Mouse (Mus musculus) E14TG2a.4 (cell line): ENCODE measurements around the gene Gpr22.

Experiments
- H3K27me3 ChIP-seq: 2 replicates; pipeline ENCODE4 v1.6.1; 2014; ENCODE audit warnings: low read length, control low read depth; ENCODE audit not compliant: insufficient read depth
- H3K36me3 ChIP-seq: 2 replicates; pipeline ENCODE4 v1.6.1; 2014; ENCODE audit warnings: low read length, control low read depth; ENCODE audit not compliant: insufficient read depth
- H3K4me1 ChIP-seq: replicated peaks from 2 replicates; pipeline ENCODE4 v1.6.1; 2014; ENCODE audit warnings: low read depth, low read length, control low read depth
- H3K4me3 ChIP-seq: replicated peaks from 2 replicates; pipeline ENCODE4 v1.5.1; 2014; ENCODE audit warnings: mild to moderate bottlenecking, low read length
- H3K9me3 ChIP-seq: 2 replicates; pipeline ENCODE4 v1.6.1; 2014; ENCODE audit warnings: low read length, control low read depth
- CTCF ChIP-seq: conservative IDR thresholded peaks from 2 replicates; pipeline ENCODE4 v1.5.1; 2014; ENCODE audit warnings: low read length
- NANOG ChIP-seq: IDR thresholded peaks from 2 replicates; pipeline ENCODE4 v1.6.1; 2014; ENCODE audit warnings: borderline replicate concordance, low read length, mixed read lengths
- POU5F1 ChIP-seq: IDR thresholded peaks from 2 replicates; pipeline ENCODE4 v1.6.1; 2014; ENCODE audit warnings: low read length, borderline replicate concordance

The Gpr22 gene

DNA sequence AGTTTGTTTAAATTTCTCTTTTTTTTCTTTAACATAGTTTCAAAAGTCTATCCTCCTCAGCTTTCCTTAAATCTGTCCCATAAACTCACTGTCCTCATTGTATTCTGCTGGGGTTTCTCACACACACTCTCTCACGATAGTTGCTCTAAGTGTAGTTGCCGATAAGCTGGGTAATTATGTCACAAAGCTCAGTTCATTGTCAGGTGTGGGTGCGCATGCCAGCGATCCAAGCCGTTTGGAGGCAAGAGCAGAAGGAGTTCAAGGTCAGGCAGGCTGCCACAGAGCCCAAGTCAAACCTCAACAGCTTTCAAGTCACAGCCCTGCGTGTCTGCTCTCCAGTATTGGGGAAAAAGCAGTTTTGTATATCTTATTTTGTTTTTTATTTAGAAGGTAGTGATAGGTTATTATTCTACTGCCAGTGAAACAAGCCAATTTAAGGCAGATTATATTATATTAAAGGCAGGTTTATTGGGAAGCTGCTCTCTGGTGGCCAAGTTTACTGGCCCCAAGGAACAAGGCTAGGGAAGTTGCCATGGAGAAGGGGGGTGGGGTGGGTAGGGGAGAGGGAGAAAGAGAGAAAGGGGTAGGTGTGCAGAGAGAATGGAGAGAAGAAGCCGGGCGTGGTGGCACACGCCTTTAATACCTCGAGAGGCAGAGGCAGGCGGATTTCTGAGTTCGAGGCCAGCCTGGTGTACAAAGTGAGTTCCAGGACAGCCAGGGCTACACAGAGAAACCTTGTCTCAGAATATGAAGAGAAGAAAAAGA, 11.9 kb upstream of the Gpr22 start:
- TF ChIP-seq POU5F1 (no peak), NANOG (no peak), CTCF (no peak)
- no peaks in the 10 kb centered on the region for H3K27me3 ChIP-seq

DNA sequence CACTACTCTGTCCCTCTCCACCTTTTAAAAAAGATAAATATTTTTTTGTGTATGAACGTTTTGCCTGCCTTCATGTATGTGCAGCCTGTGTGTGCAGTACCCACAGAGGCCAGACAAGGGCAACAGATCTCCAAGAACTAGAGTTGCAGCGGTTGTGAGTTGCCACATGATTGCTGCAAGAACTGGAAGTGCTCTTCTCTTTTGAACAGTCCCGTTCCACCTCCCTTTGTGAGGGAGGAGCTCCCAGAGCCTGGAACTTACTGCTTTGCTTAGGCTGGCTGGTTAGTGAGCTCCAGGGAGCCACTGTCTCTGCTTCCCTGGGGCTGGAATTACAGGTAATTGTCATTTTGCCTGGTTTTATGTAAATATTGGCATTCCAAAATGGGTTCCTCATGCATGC, 10.8 kb upstream of the Gpr22 start:
- Histone ChIP-seq H3K36me3 (no peaks in the 10 kb centered on the region), H3K4me1 (peaks cover 78% of the 10 kb centered on the region), H3K9me3 (no peaks in the 10 kb centered on the region), H3K27me3 (no peaks in the 10 kb centered on the region), H3K4me3 (no peak overlapping the region)
- TF ChIP-seq NANOG (no peak), CTCF (no peak), POU5F1 (no peak)

More for the DNA sequence above, 11.9 kb upstream of the Gpr22 start:
- H3K4me1 ChIP-seq = peaks cover 75% of the 10 kb centered on the region
- H3K4me3 ChIP-seq = no peak overlapping the region; the same call in 1 of the 2 replicates
- H3K36me3 ChIP-seq = no peaks in the 10 kb centered on the region
- H3K9me3 ChIP-seq = no peaks in the 10 kb centered on the region

DNA sequence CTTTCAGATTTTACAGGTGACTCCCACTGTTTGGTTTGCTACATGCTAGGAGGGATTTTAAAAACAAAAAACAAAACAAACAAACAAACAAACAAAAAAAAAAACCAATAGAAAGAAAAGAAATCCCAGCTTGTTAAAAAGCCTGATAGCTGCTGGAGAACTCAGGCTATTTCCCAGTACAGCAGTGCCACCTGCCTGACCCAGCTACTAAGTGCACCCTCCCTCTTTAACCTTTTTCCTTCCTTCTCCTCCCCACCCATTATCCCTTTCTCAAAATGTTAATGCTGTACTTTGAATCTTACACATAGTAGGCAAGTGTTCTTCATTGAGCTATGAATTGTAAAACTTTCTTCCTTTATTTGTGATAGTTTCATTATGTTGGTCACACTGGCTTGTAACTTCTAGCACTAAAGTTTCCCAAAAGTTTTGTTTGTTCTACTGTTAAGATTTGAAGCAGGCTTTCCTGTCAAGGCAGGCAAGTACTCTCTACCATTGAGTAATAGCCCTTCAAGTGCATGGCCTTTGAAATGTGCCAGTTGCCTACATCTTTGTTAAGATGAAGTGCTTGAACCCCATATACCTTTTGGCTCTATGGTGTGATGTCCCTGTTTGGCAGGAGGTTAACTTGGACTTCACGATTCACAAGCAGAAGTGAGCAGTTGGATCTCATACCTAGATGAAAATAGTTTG, 6.0 kb upstream of the Gpr22 start:
- TF ChIP-seq NANOG (no peak), CTCF (peak; percentile 43)
- no peaks in the 10 kb centered on the region for H3K36me3 ChIP-seq
- H3K27me3 ChIP-seq = no peaks in the 10 kb centered on the region
- H3K4me3 ChIP-seq = no peak overlapping the region
- no peaks in the 10 kb centered on the region for H3K9me3 ChIP-seq
- peaks cover 50% of the 10 kb centered on the region for H3K4me1 ChIP-seq

DNA sequence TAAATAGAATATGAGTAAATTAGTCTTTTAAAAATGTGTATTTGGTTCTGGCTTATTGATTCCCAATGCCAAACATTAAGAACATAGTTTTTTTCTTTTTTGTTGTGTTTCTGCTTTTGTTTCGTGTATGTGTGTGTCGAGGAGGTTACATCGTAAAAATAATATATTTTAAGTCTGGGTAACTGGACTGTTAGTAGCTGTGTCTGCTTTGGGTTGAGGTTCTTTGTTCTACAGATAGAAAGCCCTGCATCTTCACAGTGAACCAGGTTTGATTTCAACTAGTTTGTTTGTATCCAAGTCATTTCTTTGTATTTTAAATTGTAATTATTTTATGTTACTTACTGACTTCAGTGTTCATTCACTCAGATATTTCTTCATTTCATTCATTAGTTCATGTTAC, 323 bp upstream of the Gpr22 start:
- H3K4me1 ChIP-seq = peaks cover 16% of the 10 kb centered on the region
- no peaks in the 10 kb centered on the region for H3K36me3 ChIP-seq
- TF ChIP-seq CTCF = no peak
- H3K9me3 ChIP-seq = no peaks in the 10 kb centered on the region
- no peaks in the 10 kb centered on the region for H3K27me3 ChIP-seq
- no peak overlapping the region for H3K4me3 ChIP-seq

DNA sequence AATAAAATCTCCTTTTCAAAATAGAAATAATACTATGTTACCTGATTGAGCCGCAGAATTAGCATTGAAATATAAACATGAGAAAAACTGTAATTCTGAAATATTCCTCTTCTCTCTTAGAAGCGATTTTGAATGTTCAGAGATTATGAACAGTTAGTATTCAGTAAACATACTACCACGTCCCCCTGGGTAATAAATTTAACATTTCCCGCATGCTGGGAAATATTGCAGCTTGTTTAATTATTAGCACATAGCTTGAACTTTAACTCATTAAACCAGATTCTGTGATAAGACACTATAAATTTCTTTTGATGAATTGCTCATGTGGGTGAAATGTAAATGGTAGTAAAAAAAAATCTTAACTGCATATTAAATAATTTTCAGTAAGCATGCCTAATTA, 1.0 kb downstream of the Gpr22 start:
- no peak overlapping the region for H3K4me3 ChIP-seq
- H3K9me3 ChIP-seq = no peaks in the 10 kb centered on the region
- TF ChIP-seq CTCF (no peak), POU5F1 (no peak), NANOG (no peak)
- peaks cover 7% of the 10 kb centered on the region for H3K4me1 ChIP-seq
- H3K36me3 ChIP-seq = no peaks in the 10 kb centered on the region
- no peaks in the 10 kb centered on the region for H3K27me3 ChIP-seq

DNA sequence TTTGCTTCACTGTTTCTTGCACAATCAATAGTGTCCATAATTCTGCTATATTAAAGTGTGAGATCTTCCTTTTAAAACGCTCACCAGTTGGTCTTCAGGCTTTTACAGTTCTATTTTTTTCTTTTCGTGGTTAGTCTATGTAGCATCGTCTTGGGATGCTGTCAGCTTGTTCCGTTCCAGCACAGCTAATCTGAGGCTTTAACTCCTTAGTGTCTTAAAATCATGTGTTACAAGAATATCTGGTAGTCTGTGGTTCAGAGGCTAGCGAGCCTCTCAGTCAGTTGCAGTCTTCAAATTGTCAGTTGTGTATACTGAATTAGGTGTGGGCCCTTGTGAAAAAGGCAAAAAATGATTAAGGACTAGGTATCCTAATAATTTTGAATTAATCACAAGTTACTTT, 1.5 kb downstream of the Gpr22 start:
- H3K9me3 ChIP-seq = no peaks in the 10 kb centered on the region
- no peaks in the 10 kb centered on the region for H3K36me3 ChIP-seq
- TF ChIP-seq POU5F1 (no peak), NANOG (no peak), CTCF (no peak)
- H3K4me3 ChIP-seq = no peak overlapping the region
- H3K4me1 ChIP-seq = peaks cover 5% of the 10 kb centered on the region
- no peaks in the 10 kb centered on the region for H3K27me3 ChIP-seq

DNA sequence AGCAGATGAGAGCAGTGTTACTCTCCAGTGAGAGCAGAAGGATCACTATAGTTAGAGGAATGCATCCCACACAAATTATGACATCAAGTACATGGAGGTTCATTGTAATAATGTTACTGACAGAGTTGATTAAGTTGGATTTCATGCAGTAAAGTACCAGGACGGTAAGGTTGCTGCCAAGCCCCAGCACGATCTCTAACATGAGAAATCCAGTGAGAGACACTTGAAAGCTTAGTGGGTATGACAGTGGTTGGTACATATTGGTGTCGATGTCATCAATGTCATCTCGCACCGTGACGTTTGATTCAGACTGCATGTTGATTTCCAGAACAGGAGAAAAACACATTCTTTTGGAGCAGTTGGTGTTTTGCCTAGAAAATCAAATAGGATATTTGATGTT, 4.1 kb downstream of the Gpr22 start:
- TF ChIP-seq POU5F1 (no peak), NANOG (no peak), CTCF (no peak)
- no peak overlapping the region for H3K4me3 ChIP-seq
- H3K9me3 ChIP-seq = no peaks in the 10 kb centered on the region
- no peaks in the 10 kb centered on the region for H3K27me3 ChIP-seq
- no peaks in the 10 kb centered on the region; the same call in 1 of the 2 replicates for H3K4me1 ChIP-seq
- no peaks in the 10 kb centered on the region for H3K36me3 ChIP-seq

DNA sequence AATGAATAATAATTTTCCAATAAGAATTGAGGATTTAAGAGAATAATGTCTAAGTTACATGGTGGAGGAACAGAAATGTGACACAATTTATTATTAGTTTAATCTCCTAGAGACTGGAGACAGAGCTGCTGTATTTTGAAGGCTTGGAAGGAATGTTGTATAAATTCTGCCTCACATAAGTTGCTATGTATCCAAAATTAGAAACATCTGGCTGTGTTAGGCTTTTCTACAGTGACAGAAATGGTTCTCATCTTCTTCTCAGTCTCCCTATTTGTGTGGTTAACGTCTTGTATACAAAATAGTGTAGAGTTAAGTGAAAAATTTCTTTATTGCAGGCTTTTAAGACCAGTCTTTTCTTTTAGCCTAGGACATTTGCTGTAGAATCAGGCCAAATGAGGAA, 6.2 kb downstream of the Gpr22 start:
- Histone ChIP-seq H3K36me3 (no peaks in the 10 kb centered on the region), H3K9me3 (no peaks in the 10 kb centered on the region), H3K4me1 (no peaks in the 10 kb centered on the region), H3K27me3 (no peaks in the 10 kb centered on the region), H3K4me3 (no peak overlapping the region)
- TF ChIP-seq NANOG (no peak), CTCF (no peak), POU5F1 (no peak)
